Mouse (Mus musculus) layer of hippocampus, adult 9-10 months (tissue): Measurements from ENCODE around the gene Tmem163.

Experiments
- DNase-seq: peaks from one replicate; pipeline ENCODE4 v3.0.0; 2022; ENCODE audit warnings: low spot score

The Tmem163 gene

DNA sequence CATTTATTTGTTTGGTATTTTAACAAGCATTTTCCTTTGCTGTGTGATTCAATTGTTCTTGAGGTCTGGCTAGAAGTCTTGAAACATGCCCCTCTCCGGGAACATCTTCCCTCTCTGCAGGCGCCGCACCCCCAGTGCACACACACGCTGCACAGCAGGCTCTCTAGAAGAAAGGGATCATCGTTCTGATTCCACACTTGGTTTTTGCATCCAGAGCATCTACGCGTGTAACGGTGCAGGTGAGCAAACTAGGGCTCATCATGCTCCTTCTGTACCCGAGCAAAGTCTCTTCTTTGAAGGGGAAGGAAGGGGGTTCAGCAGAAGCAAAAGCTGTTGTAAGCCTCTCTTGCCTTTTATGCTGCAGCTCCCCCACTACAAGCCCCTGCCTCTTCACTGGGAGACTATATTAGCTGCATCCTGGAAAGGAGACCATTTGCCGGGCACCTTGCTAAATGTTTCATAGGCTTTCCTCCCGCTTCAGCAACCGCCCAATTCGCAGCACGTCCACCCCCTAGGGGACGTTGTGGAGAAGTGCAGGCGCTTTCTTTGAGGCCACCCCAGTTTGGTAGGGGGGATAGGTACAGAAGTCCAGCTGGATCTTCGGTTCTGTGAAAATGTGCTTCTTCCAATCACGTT is at the start of gene Tmem163:
Gene Tmem163 (minus strand): TSS at position 51 of the 636 bp plus-strand sequence.
- no peak for DNase-seq

DNA sequence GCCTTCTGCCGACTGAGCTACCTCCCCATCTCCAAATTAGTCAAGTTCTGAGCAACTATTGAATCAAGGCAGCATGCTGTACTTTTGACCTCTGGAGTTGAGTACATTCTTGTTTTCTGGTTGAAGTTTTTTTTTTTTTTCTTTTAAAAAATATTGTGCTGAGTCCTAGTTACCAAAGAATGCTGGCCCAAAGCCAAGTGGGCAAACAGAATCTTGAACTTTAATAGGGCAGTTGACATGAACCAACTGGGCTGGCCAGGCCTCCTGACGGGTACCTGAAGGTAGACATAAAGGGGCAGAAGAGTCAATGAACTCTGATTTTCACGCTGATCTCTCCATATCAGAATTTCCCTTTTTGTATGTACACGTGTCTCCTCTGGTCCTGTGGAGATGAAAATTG is 49.7 kb upstream of the Tmem163 start, which contains the start of gene Acmsd:
Gene Acmsd (plus strand): TSS at position 318 of the 400 bp plus-strand sequence.
- DNase-seq, result no peak

- no peak for DNase-seq
Observed at GRCm38 (mm10) chr1:127723596-127723995, 44.2 kb upstream of the Tmem163 start.

DNA sequence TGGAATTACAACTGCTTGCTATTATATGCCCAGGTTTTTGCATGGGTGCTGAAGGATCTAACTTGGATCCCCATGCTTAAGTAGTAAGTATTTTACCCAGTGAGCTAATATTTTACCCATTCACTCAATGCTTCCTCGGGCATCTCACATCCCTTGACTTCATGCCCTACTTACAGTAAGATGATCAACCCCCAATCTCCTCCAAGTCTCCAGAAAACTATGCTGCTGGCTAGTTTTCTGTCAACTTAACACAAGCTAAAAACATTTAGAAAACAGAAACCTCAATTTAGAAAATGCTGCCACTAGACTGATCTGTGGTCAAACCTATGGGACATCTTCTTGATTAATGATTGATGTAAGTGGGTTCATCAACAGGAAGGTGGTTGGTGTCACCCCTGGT is 38.9 kb upstream of the Tmem163 start:
- no peak for DNase-seq

DNA sequence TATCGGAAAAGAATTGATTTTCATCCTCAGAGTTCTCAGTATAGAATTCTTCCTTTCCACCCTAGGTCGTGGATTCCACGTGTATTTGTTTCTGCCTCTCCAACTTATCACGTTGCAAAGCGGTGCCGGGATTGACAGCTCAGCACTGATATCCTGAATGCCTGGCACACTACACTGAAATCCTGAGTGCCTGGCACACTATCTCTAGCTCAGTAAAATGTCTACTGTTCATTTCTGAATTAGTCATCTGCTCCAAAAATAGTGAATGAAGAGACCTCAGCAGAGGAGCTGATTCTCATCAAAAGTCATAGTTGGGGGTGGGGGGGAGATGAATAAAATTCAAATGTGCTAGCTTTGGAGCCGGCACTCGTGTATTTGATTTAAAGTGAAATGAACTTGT is 37.1 kb upstream of the Tmem163 start:
- DNase-seq, result peak; percentile 5

DNA sequence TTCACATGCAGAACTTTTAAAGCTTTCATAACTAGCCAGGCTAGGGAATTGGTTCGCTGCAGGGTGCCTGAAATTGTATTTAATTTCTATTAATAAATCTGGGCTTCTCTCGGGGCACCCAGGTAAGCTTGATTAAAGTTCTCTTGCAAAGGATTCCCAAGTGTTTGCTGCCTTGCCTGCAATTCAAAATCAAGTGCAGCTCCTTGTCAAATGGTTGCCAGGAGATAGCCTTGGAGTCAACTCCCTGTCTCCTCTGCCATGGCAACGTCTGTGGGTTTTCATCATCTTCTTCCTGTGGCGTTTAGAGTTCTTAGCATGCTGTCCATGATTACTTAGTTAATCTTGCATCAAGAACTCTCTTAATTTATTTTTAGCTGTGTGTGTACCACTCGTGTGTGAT is 26.9 kb upstream of the Tmem163 start:
- no peak for DNase-seq

DNA sequence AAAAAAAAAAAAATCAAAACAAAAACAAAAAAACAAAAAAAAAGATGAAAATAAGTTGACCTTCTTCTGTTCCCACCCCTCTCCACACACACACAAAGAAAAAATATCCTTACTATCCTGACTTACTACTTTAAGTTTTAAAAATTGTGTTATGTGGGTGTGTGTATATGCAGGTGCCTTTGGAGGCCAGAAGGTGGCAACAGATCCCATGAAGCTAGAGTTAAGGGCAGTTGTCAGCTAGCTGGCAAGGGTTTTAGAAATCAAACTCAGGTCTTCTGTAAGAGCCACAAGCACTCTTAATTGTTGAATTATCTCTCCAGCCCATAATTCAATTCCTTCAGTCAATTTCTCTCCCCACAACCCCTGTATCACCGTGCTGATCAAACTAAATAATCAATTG is 22.8 kb upstream of the Tmem163 start:
- no peak for DNase-seq

DNA sequence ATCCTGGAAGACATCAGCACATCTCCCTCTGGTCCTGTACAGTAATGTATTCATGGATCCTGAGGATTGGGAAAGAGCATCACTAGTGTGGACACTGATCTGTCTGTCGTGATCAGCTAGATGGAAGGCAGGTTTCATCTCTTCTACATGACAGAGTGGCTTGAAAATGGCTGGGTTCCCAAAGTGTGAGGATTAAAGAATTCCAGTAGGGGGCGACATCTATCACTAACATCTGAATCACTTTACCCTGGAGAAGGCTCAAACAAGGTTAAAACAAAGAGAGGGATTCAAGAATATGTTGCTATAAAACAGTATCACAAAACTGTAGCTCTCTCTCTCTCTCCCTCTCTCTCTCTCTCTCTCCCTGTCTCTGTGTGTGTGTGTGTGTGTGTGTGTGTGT is 17.2 kb upstream of the Tmem163 start:
- no peak for DNase-seq

- no peak for DNase-seq
Observed at GRCm38 (mm10) chr1:127677661-127678580, 1.4 kb downstream of the Tmem163 start.

- DNase-seq, result no peak
Observed at GRCm38 (mm10) chr1:127677131-127677631, 2.2 kb downstream of the Tmem163 start.

DNA sequence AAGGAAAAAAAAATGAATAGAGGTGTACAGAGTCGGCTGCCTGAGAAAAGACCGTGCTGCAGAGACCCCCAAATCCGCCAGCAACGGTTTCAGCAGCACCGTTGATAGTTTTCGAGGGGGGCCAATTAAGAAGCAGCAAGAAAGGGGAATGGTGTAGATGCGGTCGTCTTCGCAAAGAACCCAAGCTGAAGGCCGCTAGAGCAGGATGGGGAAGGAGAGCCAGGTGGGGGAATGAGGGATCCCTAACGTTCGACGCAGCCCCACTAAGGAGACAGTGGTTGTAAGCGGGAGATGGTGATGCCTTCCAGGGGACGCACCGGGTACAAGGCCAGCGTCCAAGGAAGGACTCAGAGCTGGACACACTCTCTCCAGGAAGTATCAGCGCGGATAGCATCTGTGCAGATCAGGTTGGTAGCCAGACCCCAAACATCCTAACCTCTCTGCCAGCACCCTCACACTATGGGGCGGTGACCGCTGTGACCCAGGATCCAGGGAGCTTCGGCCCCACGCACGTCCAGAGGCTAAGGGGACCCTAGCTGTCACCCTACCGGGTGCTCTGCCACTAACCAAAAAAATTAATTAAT is 2.7 kb downstream of the Tmem163 start:
- no peak for DNase-seq

DNA sequence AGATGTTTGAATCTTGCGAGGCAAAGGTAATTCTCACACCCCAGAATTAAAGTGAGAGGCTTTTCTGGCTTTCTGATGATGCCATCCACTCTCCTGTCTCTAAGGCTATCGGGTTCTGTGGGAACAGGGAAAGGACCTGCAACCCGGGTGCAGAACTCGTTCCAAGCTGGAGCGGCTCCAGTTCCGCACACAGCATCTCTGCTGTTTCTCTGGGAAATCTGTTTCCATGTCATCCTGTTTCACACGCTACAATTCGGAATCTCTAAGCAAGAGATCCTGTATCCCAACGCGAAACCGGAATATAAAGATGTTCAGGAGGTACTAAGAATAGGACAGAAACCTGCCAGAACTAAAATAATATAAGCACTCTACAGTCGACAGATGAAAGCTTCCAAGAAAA is 3.2 kb downstream of the Tmem163 start:
- no peak for DNase-seq

DNA sequence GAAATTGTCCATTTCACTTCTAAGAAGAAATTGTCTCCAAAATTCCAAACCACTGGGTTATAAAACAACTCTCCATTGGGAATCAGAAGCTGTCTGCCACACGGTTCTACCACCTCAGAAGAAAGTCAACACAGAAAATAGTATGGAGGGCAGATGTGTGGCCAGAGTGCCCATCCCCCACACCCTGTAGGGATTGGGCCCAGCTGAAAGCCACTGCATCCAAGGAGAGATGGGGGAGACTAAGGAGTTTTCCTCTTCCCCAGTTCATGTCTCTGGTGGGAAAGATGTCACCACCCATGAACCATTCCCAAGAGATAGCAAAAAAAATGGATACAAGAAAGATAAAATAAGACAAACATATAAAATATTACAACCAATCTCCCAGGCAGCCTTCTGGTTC is 4.1 kb downstream of the Tmem163 start:
- no peak for DNase-seq

- no peak for DNase-seq
Observed at GRCm38 (mm10) chr1:127673221-127674050, 5.9 kb downstream of the Tmem163 start.

DNA sequence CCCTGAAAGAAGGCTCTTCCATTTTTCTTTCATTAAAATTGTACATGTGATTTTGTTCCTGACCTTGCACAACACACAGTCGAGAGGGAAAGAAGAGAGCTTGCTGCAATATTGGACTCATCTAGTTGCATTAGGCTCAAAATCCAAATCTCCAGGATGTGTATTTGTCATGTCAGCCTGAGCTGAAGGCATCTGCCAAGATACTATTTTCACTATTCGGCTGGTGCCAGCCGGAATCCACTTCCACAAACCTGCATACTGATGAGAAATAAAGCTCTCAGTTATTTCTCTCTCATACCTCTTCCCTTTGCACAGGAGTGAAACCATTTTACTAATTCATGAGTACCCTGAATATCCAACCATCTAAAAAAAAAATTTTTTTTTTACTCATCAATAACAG is 11.2 kb downstream of the Tmem163 start:
- DNase-seq, result no peak

DNA sequence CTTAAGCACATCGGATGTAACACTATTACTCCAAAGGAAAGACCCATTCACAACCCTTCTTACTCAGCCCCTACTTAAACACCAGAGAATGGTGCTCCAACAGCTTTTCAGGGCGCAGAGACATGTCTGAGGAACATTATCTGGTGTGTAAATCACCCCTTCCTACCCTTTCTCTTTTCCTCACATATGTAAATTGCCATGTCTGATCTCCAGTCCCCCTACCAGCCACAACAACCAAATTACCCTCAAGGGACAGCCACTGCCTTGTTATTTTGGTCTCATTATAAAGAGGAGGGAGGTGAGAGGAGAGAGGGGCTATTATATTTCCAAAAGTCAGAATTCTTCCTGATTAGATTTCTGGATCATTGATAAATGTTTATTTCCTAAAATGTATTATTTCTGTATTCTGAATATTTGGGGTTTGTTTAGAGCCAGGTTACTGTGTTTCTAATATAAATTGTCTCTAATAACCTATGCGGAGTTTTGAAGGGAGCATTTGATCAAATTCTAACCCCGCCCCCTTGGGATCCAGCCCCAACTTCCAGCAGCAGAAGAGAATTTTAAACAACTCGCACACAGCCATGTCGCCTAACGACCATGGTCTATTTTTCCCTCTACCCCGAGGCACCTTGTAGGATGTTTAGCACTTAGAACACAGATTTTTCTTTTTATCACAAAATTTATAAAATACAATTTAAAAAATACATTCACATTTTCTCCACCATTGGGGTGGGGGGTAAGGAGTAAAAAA is 12.1 kb downstream of the Tmem163 start:
- no peak for DNase-seq

- no peak for DNase-seq
Observed at GRCm38 (mm10) chr1:127666221-127666620, 13.1 kb downstream of the Tmem163 start.

- DNase-seq, result no peak
Observed at GRCm38 (mm10) chr1:127662385-127663068, 16.8 kb downstream of the Tmem163 start.

DNA sequence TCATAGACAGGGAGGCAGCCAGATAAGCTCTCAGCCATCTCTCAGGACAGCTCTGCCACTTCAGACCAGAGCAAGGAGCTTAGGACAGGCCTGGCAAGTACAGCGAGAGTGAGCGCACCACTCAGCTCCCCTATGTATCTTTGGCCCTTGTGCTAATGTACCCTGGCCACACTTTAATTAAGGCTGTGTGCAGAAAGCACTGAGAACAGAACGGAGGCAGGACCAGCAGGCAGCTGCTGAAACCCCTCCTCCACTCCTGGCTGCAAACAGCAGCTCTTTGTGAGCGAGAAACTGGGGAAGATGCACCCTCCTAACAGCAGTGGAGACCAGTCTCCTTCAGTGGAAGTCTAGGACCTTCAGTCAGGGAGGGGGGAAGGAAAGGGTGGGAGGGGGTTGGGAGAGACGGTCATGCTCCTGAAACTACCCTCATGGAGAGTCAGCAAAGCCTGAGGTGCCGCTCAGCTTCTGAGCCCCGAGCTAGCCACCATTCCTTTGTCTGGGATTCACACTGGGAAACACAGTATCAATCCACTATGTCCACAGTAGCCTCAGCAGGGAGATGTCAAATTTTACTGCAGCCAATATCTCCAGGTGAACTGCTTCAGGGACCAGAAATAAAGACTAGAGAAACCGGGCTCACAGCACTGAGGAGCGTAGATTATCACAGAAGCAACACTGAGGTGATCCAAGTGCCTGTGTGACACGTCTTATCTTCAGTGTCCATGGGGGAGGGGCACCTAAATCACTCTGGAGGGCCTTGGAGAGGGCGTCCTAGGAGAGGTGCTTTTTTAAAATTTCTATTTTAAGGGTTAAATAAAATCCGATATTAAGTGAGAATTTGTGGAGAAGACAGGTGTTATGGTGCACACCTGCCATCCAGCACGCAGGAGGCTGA is 18.0 kb downstream of the Tmem163 start:
- DNase-seq, result no peak
